Mouse (Mus musculus): ENCODE results near the gene Hmg20b.

Hmg20b gene

GRCm38 (mm10) chr10:81302781-81303218 is 47.5 kb downstream of the Hmg20b start:
- DNase-seq, result no peak

GRCm38 (mm10) chr10:81302288-81302687 is 48.0 kb downstream of the Hmg20b start:
- no peak for DNase-seq

- DNase-seq, result peak; percentile 78
Measured at GRCm38 (mm10) chr10:81301321-81301720, 49.0 kb downstream of the Hmg20b start.

DNA sequence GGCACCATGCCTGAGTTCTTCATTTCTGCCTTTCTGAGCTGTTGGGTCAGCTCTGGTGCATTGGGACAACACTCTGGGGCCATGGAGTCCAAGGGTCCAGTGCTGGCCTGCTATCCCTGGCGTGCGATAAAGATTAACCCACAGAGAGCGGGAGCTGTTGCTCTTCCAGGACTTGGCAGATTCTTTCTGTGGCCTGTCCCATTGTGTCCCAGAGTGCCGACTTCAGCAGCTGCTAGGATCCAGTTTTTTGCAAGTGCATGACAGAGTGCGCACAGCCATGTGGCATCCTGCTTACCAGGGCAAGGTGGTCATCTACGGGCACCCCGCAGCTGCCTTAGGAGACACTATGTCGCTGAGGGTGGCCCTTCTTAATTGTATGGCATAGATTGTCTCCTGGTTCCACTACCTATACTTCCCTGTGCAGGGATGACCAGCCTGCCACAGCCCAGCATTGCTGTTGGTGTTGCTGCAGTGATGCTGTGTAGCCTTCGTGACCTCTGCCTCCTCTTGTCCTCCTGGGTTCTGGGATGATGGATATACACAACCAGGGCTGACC is 49.9 kb downstream of the Hmg20b start:
- no peak for DNase-seq

- DNase-seq, result no peak
Measured at GRCm38 (mm10) chr10:81299585-81300351, 50.5 kb downstream of the Hmg20b start.

GRCm38 (mm10) chr10:81298369-81299100 is 51.7 kb downstream of the Hmg20b start:
- no peak for DNase-seq

DNA sequence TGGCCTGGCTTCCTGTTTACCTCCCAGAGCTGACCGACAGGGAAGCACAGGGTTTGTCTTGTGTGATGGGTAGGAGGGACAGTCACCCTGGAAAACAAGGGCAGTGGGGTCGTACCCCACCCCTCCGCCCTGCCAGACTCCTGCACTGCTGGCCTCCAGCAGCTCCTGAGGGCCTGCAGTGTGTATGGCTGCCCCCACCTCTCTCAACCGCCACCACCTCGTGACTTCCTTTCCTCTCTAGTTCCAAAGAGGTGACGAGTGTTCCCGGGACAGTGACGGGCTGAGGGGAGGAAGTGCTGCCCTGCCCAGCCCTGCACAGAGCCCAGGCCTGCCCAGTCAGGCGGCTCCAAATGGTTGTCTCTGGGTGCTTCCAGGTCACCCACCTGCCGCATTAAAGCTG is 52.4 kb downstream of the Hmg20b start:
- no peak for DNase-seq

- no peak for DNase-seq
Measured at GRCm38 (mm10) chr10:81297246-81297645, 53.0 kb downstream of the Hmg20b start.

Measured in cerebellum, adult 8-10 months (tissue).